Mouse (Mus musculus) heart, embryonic 14.5 days (tissue): ENCODE results near the gene Hdac11. TPM values are rescaled to one million over a fixed set of nuclear protein-coding genes. Genes with fewer than 3 reads are reported as not detected.
A peak's percentile ranks its signal among the peaks of the same experiment; 100 is the strongest.

Experiments used
- ATAC-seq: fragments of 200-750 bp; cut with Nextera tagmentation; 2 replicates; pipeline ENCODE4 v1.8.0; 2017; ENCODE audit warnings: low read depth, moderate TSS enrichment; ENCODE audit not compliant: insufficient number of reproducible peaks, insufficient read depth, low FRiP score
- H3K27ac ChIP-seq, 2 experiments: fragments of 200-500 bp in 1 of 2; fragments of 300-500 bp in 1 of 2; sonication (generic) in 1 of 2; replicated peaks in 1 of 2; 2 replicates each; pipeline ENCODE4 v1.5.1; 2012 to 2014; ENCODE audit warnings: low read depth in 2 of 2, low read length in 2 of 2, control low read depth in 1 of 2, mild to moderate bottlenecking in 1 of 2, mixed read lengths in 1 of 2; ENCODE audit not compliant: control insufficient read depth in 1 of 2, insufficient read depth in 1 of 2
- H3K27me3 ChIP-seq: fragments of 300-500 bp; sonication (generic); 2 replicates; pipeline ENCODE4 v1.6.1; 2014; ENCODE audit warnings: mild to moderate bottlenecking, low read length, control low read depth; ENCODE audit not compliant: control insufficient read depth, insufficient read depth
- H3K36me3 ChIP-seq: fragments of 300-500 bp; sonication (generic); 2 replicates; pipeline ENCODE4 v1.6.1; 2014; ENCODE audit warnings: mild to moderate bottlenecking, control low read depth, low read length, mixed read lengths; ENCODE audit not compliant: control insufficient read depth, insufficient read depth
- H3K4me1 ChIP-seq, 2 experiments: fragments of 200-500 bp in 1 of 2; fragments of 300-500 bp in 1 of 2; sonication (generic) in 1 of 2; 2 replicates each; pipeline ENCODE4 v1.6.1; 2012 to 2014; ENCODE audit warnings: low read length in 2 of 2, control low read depth in 1 of 2, mixed read lengths in 1 of 2; ENCODE audit not compliant: control insufficient read depth in 2 of 2, insufficient read depth in 2 of 2
- H3K4me2 ChIP-seq: fragments of 300-500 bp; sonication (generic); 2 replicates; pipeline ENCODE4 v1.6.1; 2014; ENCODE audit warnings: mild to moderate bottlenecking, low read length
- H3K4me3 ChIP-seq, 2 experiments: fragments of 200-500 bp in 1 of 2; fragments of 300-500 bp in 1 of 2; sonication (generic) in 1 of 2; 2 replicates each; pipeline ENCODE4 v1.5.1; 2012 to 2014; ENCODE audit warnings: low read length in 2 of 2, mild to moderate bottlenecking in 2 of 2, control low read depth in 1 of 2, low read depth in 1 of 2, moderate library complexity in 1 of 2; ENCODE audit not compliant: control insufficient read depth in 1 of 2, insufficient read depth in 1 of 2
- H3K9ac ChIP-seq: fragments of 300-500 bp; sonication (generic); 2 replicates; pipeline ENCODE4 v1.6.1; 2014; ENCODE audit warnings: mild to moderate bottlenecking, low read length
- H3K9me3 ChIP-seq: fragments of 300-500 bp; sonication (generic); 2 replicates; pipeline ENCODE4 v1.6.1; 2016; ENCODE audit warnings: low read length, control low read depth; ENCODE audit not compliant: control insufficient read depth
- WGBS: fragments of 180-500 bp; shearing (Covaris S2); extraction: QIAGEN DNeasy Blood & Tissue Kit; methylation state at CpG from one replicate; pipeline ENCODE4 v1.1.7; 2014; 5-methylcytosine and 5-hydroxymethylcytosine counted together
- polyA plus RNA-seq: library from polyadenylated mRNA; unstranded; fragments of >200 nt; fragmentation: Nextera tagmentation; extraction: Ambion mirVana; gene quantifications from 2 replicates; pipeline ENCODE4 v1.2.1, GENCODE M21; 2014

The Hdac11 gene
- polyA plus RNA-seq, 1 experiment from 2014 or later = 11.4 TPM

- H3K4me1 ChIP-seq = no peaks in the 10 kb centered on the region; a peak in 1 of 4 replicates
- no peak overlapping the region for H3K4me3 ChIP-seq
- no peaks in the 10 kb centered on the region for H3K9me3 ChIP-seq
- H3K4me2 ChIP-seq = no peak overlapping the region
- 68% methylated on average over 3 of the region's 3 CpGs for WGBS
- peaks cover 36% of the 10 kb centered on the region for H3K36me3 ChIP-seq
- H3K27ac ChIP-seq = no peak overlapping the region
- no peak overlapping the region for H3K9ac ChIP-seq
- no peaks in the 10 kb centered on the region; the same call in 1 of the 2 replicates for H3K27me3 ChIP-seq
- no peak for ATAC-seq
Observed at GRCm38 (mm10) chr6:91171396-91171895, 15.0 kb downstream of the Hdac11 start.

- WGBS = 44% methylated on average over 2 of the region's 2 CpGs
- no peak overlapping the region for H3K27ac ChIP-seq
- H3K4me1 ChIP-seq = no peaks in the 10 kb centered on the region; a peak in 1 of 4 replicates
- no peak overlapping the region for H3K4me2 ChIP-seq
- H3K9ac ChIP-seq = no peak overlapping the region
- no peak for ATAC-seq
- no peaks in the 10 kb centered on the region; the same call in 1 of the 2 replicates for H3K27me3 ChIP-seq
- no peaks in the 10 kb centered on the region for H3K9me3 ChIP-seq
- H3K36me3 ChIP-seq = peaks cover 36% of the 10 kb centered on the region
- no peak overlapping the region for H3K4me3 ChIP-seq
Observed at GRCm38 (mm10) chr6:91172381-91172780, 15.9 kb downstream of the Hdac11 start.

GRCm38 (mm10) chr6:91173221-91173880, 16.9 kb downstream of the Hdac11 start:
- Histone ChIP-seq H3K9ac (no peak overlapping the region), H3K27ac (no peak overlapping the region), H3K27me3 (no peaks in the 10 kb centered on the region; the same call in 1 of the 2 replicates), H3K4me3 (no peak overlapping the region), H3K9me3 (no peaks in the 10 kb centered on the region), H3K4me2 (no peak overlapping the region), H3K36me3 (peaks cover 36% of the 10 kb centered on the region), H3K4me1 (no peaks in the 10 kb centered on the region; a peak in 1 of 4 replicates)
- WGBS = 44% methylated on average over 7 of the region's 7 CpGs
- ATAC-seq = peak; percentile 45

- 65% methylated on average over 3 of the region's 3 CpGs for WGBS
Observed at GRCm38 (mm10) chr6:91174211-91174610, 17.7 kb downstream of the Hdac11 start.

GRCm38 (mm10) chr6:91180767-91181171, 24.3 kb downstream of the Hdac11 start:
- H3K27ac ChIP-seq = peak overlapping the region in 1 of 2 experiments; percentile 47; a peak in 2 of 4 replicates
- no peaks in the 10 kb centered on the region for H3K36me3 ChIP-seq
- H3K9me3 ChIP-seq = no peaks in the 10 kb centered on the region
- ATAC-seq = no peak
- no peak overlapping the region for H3K4me3 ChIP-seq
- H3K9ac ChIP-seq = no peak overlapping the region
- peaks cover 13 to 14% of the 10 kb centered on the region in 2 experiments for H3K4me1 ChIP-seq
- H3K4me2 ChIP-seq = no peak overlapping the region
- no peaks in the 10 kb centered on the region for H3K27me3 ChIP-seq
- WGBS = 72% methylated on average over 9 of the region's 9 CpGs

More at GRCm38 (mm10) chr6:91174211-91174610, 17.7 kb downstream of the Hdac11 start:
- no peak overlapping the region for H3K4me3 ChIP-seq
- H3K27ac ChIP-seq = no peak overlapping the region
- H3K9ac ChIP-seq = no peak overlapping the region
- H3K4me2 ChIP-seq = no peak overlapping the region
- H3K36me3 ChIP-seq = peaks cover 29% of the 10 kb centered on the region
- H3K9me3 ChIP-seq = no peaks in the 10 kb centered on the region
- H3K27me3 ChIP-seq = no peaks in the 10 kb centered on the region; the same call in 1 of the 2 replicates
- H3K4me1 ChIP-seq = no peaks in the 10 kb centered on the region; a peak in 1 of 4 replicates
- ATAC-seq = no peak

- 74% methylated on average over 2 of the region's 2 CpGs for WGBS
- H3K4me2 ChIP-seq = no peak overlapping the region
- H3K9ac ChIP-seq = no peak overlapping the region
- H3K27me3 ChIP-seq = no peaks in the 10 kb centered on the region
- H3K9me3 ChIP-seq = no peaks in the 10 kb centered on the region
- H3K4me1 ChIP-seq = peaks cover 13 to 14% of the 10 kb centered on the region in 2 experiments
- H3K27ac ChIP-seq = 0 out of 4 replicates have a peak overlapping the region, but pooled peaks of 1 of the 2 experiments have one; percentile 47
- no peak for ATAC-seq
- H3K36me3 ChIP-seq = no peaks in the 10 kb centered on the region
- no peak overlapping the region for H3K4me3 ChIP-seq
Observed at GRCm38 (mm10) chr6:91181320-91181719, 24.9 kb downstream of the Hdac11 start.

- Histone ChIP-seq H3K9ac (no peak overlapping the region), H3K4me1 (peaks cover 16 to 17% of the 10 kb centered on the region in 2 experiments), H3K4me2 (no peak overlapping the region), H3K4me3 (no peak overlapping the region), H3K36me3 (no peaks in the 10 kb centered on the region), H3K27me3 (no peaks in the 10 kb centered on the region), H3K27ac (no peak overlapping the region), H3K9me3 (no peaks in the 10 kb centered on the region)
- 47% methylated on average over 4 of the region's 4 CpGs for WGBS
- ATAC-seq = no peak
Observed at GRCm38 (mm10) chr6:91182075-91182490, 25.6 kb downstream of the Hdac11 start.
